In genomic region chr10:40400293-40400692, GRCm38 (mm10) we compare ENCODE assay signal across 20 mouse cellular contexts.
A peak's percentile ranks its signal among the peaks of the same experiment; 100 is the strongest.
DNase-seq lines count a peak whose midpoint lies in the region; TF ChIP-seq lines count a peak whose summit lies in the region.
"Had no signal": no experiment of that assay in that cellular context is flagged by ENCODE, and none has a peak within 500 bp of the region (broad histone marks: within the 10 kb centered on the region; RNA-seq: fewer than 3 reads in every experiment).

No protein-coding gene starts in this region.

- no peak overlapping the region for H3K4me3 ChIP-seq in gastrocnemius, adult 2 months
- H3K4me3 ChIP-seq: embryonic facial prominence, embryonic 15.5 days; erythroblast, embryonic 14.5 days; forebrain, embryonic 10.5 days; heart, embryonic 15.5 days; hindbrain, embryonic 15.5 days; intestine, embryonic 15.5 days had no signal

- no peak overlapping the region for H3K27ac ChIP-seq in gastrocnemius, adult 2 months
- H3K27ac ChIP-seq: embryonic facial prominence, embryonic 15.5 days; forebrain, embryonic 10.5 days; heart, embryonic 15.5 days; hindbrain, embryonic 15.5 days; intestine, embryonic 15.5 days had no signal

- intact Hi-C loops in left cerebral cortex, postnatal 25 days (cut with DNase I): no loop called here
- intact Hi-C loops in gastrocnemius, adult 2 months (cut with DNase I): no loop called here

- DNase-seq in CD4-positive helper T cell, adult 2 months (ENCODE audit: low read depth, low spot score): peak; percentile 39
- DNase-seq in T-cell, adult 2 months (ENCODE audit: low spot score): peak; percentile 63
- peak; percentile 42 for DNase-seq in induced T-regulatory cell, adult 2 months (ENCODE audit: low read depth)
- DNase-seq in natural killer cell, adult 2 months (ENCODE audit: low spot score in 2 of 2): peak; percentile 22 to 54
- no peak for DNase-seq in left cerebral cortex, postnatal 25 days (ENCODE audit: low spot score in 2 of 2)
- no peak for DNase-seq in layer of hippocampus, adult 18-20 months (ENCODE audit: low spot score in 2 of 2)
- no peak for DNase-seq in gastrocnemius, adult 2 months
- no peak for DNase-seq in left cerebral cortex, adult 18-20 months (ENCODE audit: low spot score in 2 of 2)
- DNase-seq: adrenal gland, adult 8-10 months; adrenal gland, postnatal 36 days; cerebellum, adult 8-10 months; cerebellum, postnatal 25 days; gastrocnemius, postnatal 36 days; kidney, adult 18-20 months had no signal

- TF ChIP-seq CTCF in gastrocnemius, adult 2 months (IDR thresholded peaks at IDR 0.05): no peak

Comparison
In these comparisons a context has a peak if more than half of its experiments do, and no peak if none do; other contexts are left out.
1. DNase-seq: peak in CD4-positive helper T cell, adult 2 months (single experiment), T-cell, adult 2 months (single experiment), induced T-regulatory cell, adult 2 months (single experiment) and natural killer cell, adult 2 months (2 of 2); none in left cerebral cortex, postnatal 25 days (0 of 2), layer of hippocampus, adult 18-20 months (0 of 2), gastrocnemius, adult 2 months (single experiment) and left cerebral cortex, adult 18-20 months (0 of 2).